Mouse (Mus musculus) myocyte (in vitro differentiated cells): ENCODE measurements around the gene Rhbdd1.

ENCODE experiments used
- MYOD1 ChIP-seq, 3 experiments: IDR thresholded peaks; one replicate each; pipeline ENCODE4 v1.6.1; 2011; ENCODE audit warnings: control low read depth in 2 of 3, low read depth in 2 of 3, mild to moderate bottlenecking in 2 of 3, moderate library complexity in 1 of 3; ENCODE audit not compliant: insufficient read length in 2 of 3, control insufficient read depth in 1 of 3
- TCF12 ChIP-seq: IDR thresholded peaks from one replicate; pipeline ENCODE4 v1.6.1; 2011; ENCODE audit warnings: mild to moderate bottlenecking, control low read depth; ENCODE audit not compliant: poor library complexity, insufficient read depth, severe bottlenecking

DNA sequence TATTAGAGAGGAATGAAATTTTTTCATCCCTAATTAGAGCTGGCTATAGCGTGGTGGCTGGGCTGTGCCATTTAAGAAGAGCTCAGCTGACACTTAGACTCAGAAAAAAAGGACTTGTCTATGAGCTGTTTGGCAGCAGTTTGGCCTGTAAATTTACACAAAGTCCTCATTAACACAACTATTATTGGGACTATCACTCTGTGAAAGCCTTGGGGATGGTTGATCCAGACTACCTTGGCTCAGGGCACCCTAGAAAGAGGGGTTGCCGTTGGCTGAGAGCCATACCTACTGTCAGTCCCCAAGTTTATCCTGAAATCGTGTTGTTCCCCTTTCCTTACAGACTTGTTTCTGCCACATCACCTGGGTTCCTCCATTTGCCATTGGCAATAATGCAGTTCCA is 91.5 kb downstream of the Rhbdd1 start:
- TF ChIP-seq TCF12 (no peak), MYOD1 (IDR thresholded peaks at IDR 0.05; ENCODE audit: control insufficient read depth in 1 of 3, insufficient read length in 2 of 3, low read depth in 2 of 3) (no peak)
